Mouse (Mus musculus) liver, postnatal 0 days (tissue): ENCODE measurements around the gene Brdt.

Experiments used
- CTCF ChIP-seq: sonication (generic); IDR thresholded peaks from 2 replicates; pipeline ENCODE4 v1.5.1; 2016; ENCODE audit warnings: antibody characterized with exemption, low read depth
- EP300 ChIP-seq: IDR thresholded peaks from 2 replicates; pipeline ENCODE4 v1.6.1; 2016; ENCODE audit warnings: antibody characterized with exemption, low read depth, mild to moderate bottlenecking

- TF ChIP-seq CTCF (no peak), EP300 (no peak)
Observed at GRCm38 (mm10) chr5:107373256-107373655, 42.3 kb downstream of the Brdt start.
